Mouse (Mus musculus) MEL (cell line): ENCODE measurements around the gene Plcb1. TPM values are rescaled to one million over a fixed set of nuclear protein-coding genes. Genes with fewer than 3 reads are reported as not detected.

Experiments used
- DNase-seq: peaks from one replicate; pipeline ENCODE4 v3.0.0; 2011; ENCODE audit warnings: low read depth, low spot score
- H3K27ac ChIP-seq: 2 replicates; pipeline ENCODE4 v1.5.1; 2012; ENCODE audit warnings: low read depth, mild to moderate bottlenecking, control low read depth, low read length, moderate library complexity; ENCODE audit not compliant: control insufficient read depth
- H3K27me3 ChIP-seq, 2 experiments: fragments of 150-350 bp in 1 of 2; sonication (generic) in 1 of 2; 2 replicates each; pipeline ENCODE4 v1.6.1; 2012; ENCODE audit warnings: low read length in 2 of 2, mild to moderate bottlenecking in 2 of 2, improper control_type of control experiment in 1 of 2, moderate library complexity in 1 of 2; ENCODE audit not compliant: insufficient read depth in 2 of 2, control insufficient read depth in 1 of 2
- H3K36me3 ChIP-seq, 2 experiments: 2 replicates each; pipeline ENCODE4 v1.6.1; 2012 to 2014; ENCODE audit warnings: low read length in 2 of 2, improper control_type of control experiment in 1 of 2, inconsistent platforms in 1 of 2, mild to moderate bottlenecking in 1 of 2; ENCODE audit not compliant: insufficient read depth in 2 of 2, control insufficient read depth in 1 of 2
- H3K4me1 ChIP-seq, 2 experiments: fragments of 150-350 bp in 1 of 2; sonication (generic) in 1 of 2; 2 replicates each; pipeline ENCODE4 v1.6.1; 2012; ENCODE audit warnings: low read length in 2 of 2, improper control_type of control experiment in 1 of 2, mild to moderate bottlenecking in 1 of 2; ENCODE audit not compliant: insufficient read depth in 2 of 2, control insufficient read depth in 1 of 2
- H3K4me3 ChIP-seq, 2 experiments: fragments of 150-350 bp in 1 of 2; sonication (generic) in 1 of 2; 2 replicates each; pipeline ENCODE4 v1.5.1; 2012; ENCODE audit warnings: low read depth in 2 of 2, low read length in 2 of 2, mild to moderate bottlenecking in 2 of 2, moderate library complexity in 2 of 2, control low read depth in 1 of 2, improper control_type of control experiment in 1 of 2; ENCODE audit not compliant: control insufficient read depth in 1 of 2, insufficient read depth in 1 of 2
- H3K79me2 ChIP-seq: 2 replicates; pipeline ENCODE4 v1.6.1; 2012; ENCODE audit warnings: mild to moderate bottlenecking, low read length, moderate library complexity; ENCODE audit not compliant: control insufficient read depth, poor library complexity, insufficient read depth
- H3K9ac ChIP-seq: 2 replicates; pipeline ENCODE4 v1.6.1; 2012; ENCODE audit warnings: low read depth, mild to moderate bottlenecking, control low read depth, low read length, moderate library complexity; ENCODE audit not compliant: control insufficient read depth, poor library complexity, severe bottlenecking
- H3K9me3 ChIP-seq: fragments of 150-350 bp; sonication (generic); replicated peaks from 2 replicates; pipeline ENCODE4 v1.6.1; 2012; ENCODE audit warnings: mild to moderate bottlenecking, low read length, improper control_type of control experiment, moderate library complexity; ENCODE audit not compliant: insufficient read depth
- CHD2 ChIP-seq: IDR thresholded peaks from 2 replicates; pipeline ENCODE4 v1.6.1; 2011; ENCODE audit warnings: low read length, improper control_type of control experiment
- CTCF ChIP-seq, 3 experiments: IDR thresholded peaks in 2 of 3; conservative IDR thresholded peaks in 1 of 3; 2 replicates each; pipeline ENCODE4 v1.5.1; 2011 to 2012; ENCODE audit warnings: low read length in 3 of 3, low read depth in 2 of 3, mild to moderate bottlenecking in 2 of 3, improper control_type of control experiment in 1 of 3, inconsistent platforms in 1 of 3, mixed read lengths in 1 of 3, moderate library complexity in 1 of 3; ENCODE audit not compliant: control insufficient read depth in 1 of 3, insufficient read depth in 1 of 3, poor library complexity in 1 of 3, severe bottlenecking in 1 of 3
- E2F4 ChIP-seq: IDR thresholded peaks from 2 replicates; pipeline ENCODE4 v1.6.1; 2011; ENCODE audit warnings: low read depth, low read length, improper control_type of control experiment, borderline replicate concordance
- EP300 ChIP-seq, 2 experiments: IDR thresholded peaks; 2 replicates each; pipeline ENCODE4 v1.6.1; 2011; ENCODE audit warnings: improper control_type of control experiment in 2 of 2, low read length in 2 of 2, low read depth in 1 of 2, mild to moderate bottlenecking in 1 of 2
- HCFC1 ChIP-seq: IDR thresholded peaks from 2 replicates; pipeline ENCODE4 v1.6.1; 2012; ENCODE audit warnings: low read depth, mild to moderate bottlenecking, inconsistent platforms, low read length, improper control_type of control experiment, moderate library complexity
- MAZ ChIP-seq: IDR thresholded peaks from 2 replicates; pipeline ENCODE4 v1.6.1; 2012; ENCODE audit warnings: low read depth, mild to moderate bottlenecking, inconsistent platforms, low read length, improper control_type of control experiment
- POLR2AphosphoS2 ChIP-seq: IDR thresholded peaks from 2 replicates; pipeline ENCODE4 v1.6.1; 2011; ENCODE audit warnings: low read length, improper control_type of control experiment
- POLR2AphosphoS5 ChIP-seq: IDR thresholded peaks from 2 replicates; pipeline ENCODE4 v1.6.1; 2012; ENCODE audit warnings: low read depth, borderline replicate concordance, mild to moderate bottlenecking, inconsistent platforms, low read length, moderate library complexity, mixed read lengths
- RAD21 ChIP-seq: IDR thresholded peaks from 2 replicates; pipeline ENCODE4 v1.6.1; 2011; ENCODE audit warnings: mild to moderate bottlenecking, low read depth, low read length, improper control_type of control experiment
- RCOR1 ChIP-seq: IDR thresholded peaks from 2 replicates; pipeline ENCODE4 v1.6.1; 2012; ENCODE audit warnings: low read depth, mild to moderate bottlenecking, inconsistent platforms, low read length, improper control_type of control experiment
- SIN3A ChIP-seq: IDR thresholded peaks from 2 replicates; pipeline ENCODE4 v1.6.1; 2012; ENCODE audit warnings: low read length, improper control_type of control experiment, inconsistent platforms
- SMC3 ChIP-seq: IDR thresholded peaks from 2 replicates; pipeline ENCODE4 v1.6.1; 2011; ENCODE audit warnings: low read depth, low read length, improper control_type of control experiment
- TBP ChIP-seq: IDR thresholded peaks from 2 replicates; pipeline ENCODE4 v1.8.0; 2011; ENCODE audit warnings: low read depth, low read length, improper control_type of control experiment
- USF1 ChIP-seq: IDR thresholded peaks from 2 replicates; pipeline ENCODE4 v1.6.1; 2014; ENCODE audit warnings: low read depth, mild to moderate bottlenecking, inconsistent platforms, low read length, improper control_type of control experiment, moderate library complexity
- ZC3H11A ChIP-seq: IDR thresholded peaks from 2 replicates; pipeline ENCODE4 v1.6.1; 2012; ENCODE audit warnings: low read depth, mild to moderate bottlenecking, inconsistent platforms, low read length, improper control_type of control experiment
- ZMIZ1 ChIP-seq: IDR thresholded peaks from 2 replicates; pipeline ENCODE4 v1.6.1; 2012; ENCODE audit warnings: low read depth, mild to moderate bottlenecking, inconsistent platforms, low read length, improper control_type of control experiment, moderate library complexity
- polyA plus RNA-seq, 2 experiments: library from polyadenylated mRNA; stranded (reverse) in 1 of 2; unstranded in 1 of 2; fragments of >175 nt in 1 of 2; fragments of >200 nt in 1 of 2; gene quantifications; 2 replicates each; pipeline versions ENCODE4 v1.2.1 to v1.2.4; 2012; ENCODE audit warnings: low replicate concordance in 2 of 2, low read depth in 1 of 2; ENCODE audit not compliant: insufficient read length in 2 of 2, insufficient read depth in 1 of 2, missing spikeins in 1 of 2
- total RNA-seq: library from RNA; depleted of rRNA; stranded (reverse); fragments of 300-350 nt; gene quantifications from 2 replicates; pipeline ENCODE4 v1.2.3, GENCODE M21; 2012

Gene Plcb1
- total and polyA plus RNA-seq, 3 experiments: not detected

GRCm38 (mm10) chr2:135323276-135323954 lies 537.5 kb downstream of the Plcb1 start:
- Histone ChIP-seq H3K27me3 (no peaks in the 10 kb centered on the region), H3K4me3 (no peak overlapping the region), H3K9ac (no peak overlapping the region), H3K4me1 (no peaks in the 10 kb centered on the region), H3K79me2 (no peaks in the 10 kb centered on the region), H3K27ac (no peak overlapping the region), H3K36me3 (no peaks in the 10 kb centered on the region), H3K9me3 (no peaks in the 10 kb centered on the region)
- DNase-seq: no peak
- TF ChIP-seq POLR2AphosphoS2: no peak
- no peak for TF ChIP-seq POLR2AphosphoS5
- no peak for TF ChIP-seq USF1
- TF ChIP-seq EP300 (IDR thresholded peaks at IDR 0.05; ENCODE audit: low read depth in 1 of 2, low read length in 2 of 2): no peak

DNA sequence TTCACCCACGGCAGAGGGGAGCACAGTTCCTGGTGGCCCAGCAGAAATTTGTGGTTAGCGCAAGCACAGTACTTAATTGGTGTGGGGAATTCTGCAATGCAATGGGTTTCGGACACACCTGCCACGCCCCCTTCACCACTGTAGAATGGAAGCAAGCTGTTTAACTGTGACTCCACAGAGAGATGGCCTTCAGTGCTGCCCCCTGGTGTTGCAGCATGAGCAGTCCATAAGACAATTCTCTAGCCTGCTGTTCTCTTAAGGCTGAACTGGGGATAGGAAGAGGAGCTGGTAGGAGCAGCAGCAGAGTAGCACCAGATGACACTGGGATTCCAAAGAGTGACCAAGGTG lies 538.1 kb downstream of the Plcb1 start:
- Histone ChIP-seq H3K79me2 (no peaks in the 10 kb centered on the region), H3K9ac (no peak overlapping the region), H3K36me3 (no peaks in the 10 kb centered on the region), H3K27me3 (no peaks in the 10 kb centered on the region), H3K4me3 (no peak overlapping the region), H3K9me3 (no peaks in the 10 kb centered on the region), H3K27ac (no peak overlapping the region), H3K4me1 (no peaks in the 10 kb centered on the region)
- TF ChIP-seq TBP (no peak), SIN3A (no peak), ZMIZ1 (no peak), RCOR1 (no peak), SMC3 (peak; percentile 50), CTCF (IDR thresholded peaks at IDR 0.05 in 2 of 3, conservative IDR thresholded peaks at IDR 0.05 in 1 of 3; ENCODE audit: control insufficient read depth in 1 of 3, insufficient read depth in 1 of 3, low read depth in 2 of 3, low read length in 3 of 3, poor library complexity in 1 of 3, severe bottlenecking in 1 of 3) (peak in 2 of 3 experiments; percentile 27 to 28; a peak in 3 of 6 replicates)
- peak; percentile 5 for DNase-seq

GRCm38 (mm10) chr2:135328756-135329155 lies 542.9 kb downstream of the Plcb1 start:
- Histone ChIP-seq H3K79me2 (no peaks in the 10 kb centered on the region), H3K27ac (no peak overlapping the region), H3K27me3 (no peaks in the 10 kb centered on the region), H3K9ac (no peak overlapping the region), H3K9me3 (no peaks in the 10 kb centered on the region), H3K4me3 (no peak overlapping the region), H3K36me3 (no peaks in the 10 kb centered on the region), H3K4me1 (peaks cover 0 to 2% of the 10 kb centered on the region in 2 experiments; a peak in 2 of 4 replicates)
- peak; percentile 49 for DNase-seq
- TF ChIP-seq E2F4 (no peak), SIN3A (no peak), USF1 (no peak), HCFC1 (no peak), ZC3H11A (peak; percentile 72), CHD2 (no peak), SMC3 (peak; percentile 78), MAZ (no peak), RAD21 (peak; percentile 79), CTCF (IDR thresholded peaks at IDR 0.05 in 2 of 3, conservative IDR thresholded peaks at IDR 0.05 in 1 of 3; ENCODE audit: control insufficient read depth in 1 of 3, insufficient read depth in 1 of 3, low read depth in 2 of 3, low read length in 3 of 3, poor library complexity in 1 of 3, severe bottlenecking in 1 of 3) (peak; percentile 58 to 75 (median 70))
